Comparison of ENCODE assay signal across 24 mouse cellular contexts in the genomic region with DNA sequence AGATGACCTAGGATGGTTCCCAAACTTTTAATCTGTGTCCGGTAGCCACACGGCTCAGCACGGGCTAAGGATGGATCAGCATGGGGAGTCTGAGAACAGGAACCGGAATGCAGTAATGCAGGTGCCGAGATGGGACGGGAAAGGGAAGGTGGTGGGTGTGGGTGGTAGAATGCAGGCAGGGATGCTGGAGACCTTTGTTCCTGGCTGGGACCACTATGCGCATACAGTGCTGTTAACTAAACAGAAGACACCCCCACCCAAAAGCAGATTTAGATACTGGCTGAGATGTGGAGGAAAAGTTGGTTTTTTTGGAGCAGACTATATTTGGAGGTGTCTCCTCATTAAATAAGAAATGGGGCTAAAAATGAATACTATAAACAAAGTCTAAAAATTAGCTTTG.
"Had no signal": no experiment of that assay in that cellular context is flagged by ENCODE, and none has a peak within 500 bp of the region (broad histone marks: within the 10 kb centered on the region; RNA-seq: fewer than 3 reads in every experiment).

No protein-coding gene starts in this region.

- DNase-seq: gastrocnemius, adult 2 months; gastrocnemius, postnatal 10 days; gastrocnemius, postnatal 25 days; heart, adult 2 months; heart, postnatal 14 days; heart, postnatal 36 days; kidney, adult 18-20 months; kidney, adult 8-10 months; kidney, postnatal 10 days; kidney, postnatal 25 days; kidney, postnatal 4 days; left cerebral cortex, postnatal 4 days had no signal

- H3K27me3 ChIP-seq: heart, embryonic 13.5 days; heart, embryonic 15.5 days; hindbrain, embryonic 12.5 days; intestine, embryonic 15.5 days; limb, embryonic 13.5 days; limb, embryonic 15.5 days; liver, embryonic 12.5 days had no signal

- H3K9ac ChIP-seq: heart, embryonic 13.5 days; heart, embryonic 15.5 days; hindbrain, embryonic 12.5 days; hindbrain, embryonic 14.5 days; intestine, embryonic 15.5 days; limb, embryonic 13.5 days; limb, embryonic 15.5 days; liver, embryonic 12.5 days; liver, embryonic 14.5 days had no signal

- H3K4me1 ChIP-seq: intestine, embryonic 15.5 days had no signal

- H3K27ac ChIP-seq: gastrocnemius, adult 2 months; heart, adult 2 months; heart, embryonic 13.5 days; heart, embryonic 15.5 days; hindbrain, embryonic 10.5 days; hindbrain, embryonic 12.5 days; hindbrain, embryonic 14.5 days; intestine, embryonic 15.5 days; layer of hippocampus, adult 2 months; left cerebral cortex, adult 2 months; limb, embryonic 13.5 days; limb, embryonic 15.5 days; liver, embryonic 12.5 days; liver, embryonic 14.5 days had no signal

- H3K4me3 ChIP-seq: gastrocnemius, adult 2 months; heart, adult 2 months; heart, embryonic 13.5 days; heart, embryonic 15.5 days; hindbrain, embryonic 10.5 days; hindbrain, embryonic 12.5 days; intestine, embryonic 15.5 days; layer of hippocampus, adult 2 months; left cerebral cortex, adult 2 months; limb, embryonic 13.5 days; limb, embryonic 15.5 days; liver, embryonic 12.5 days had no signal

- H3K36me3 ChIP-seq: heart, embryonic 13.5 days; heart, embryonic 15.5 days; hindbrain, embryonic 10.5 days; hindbrain, embryonic 12.5 days; intestine, embryonic 15.5 days; limb, embryonic 13.5 days; limb, embryonic 15.5 days; liver, embryonic 12.5 days had no signal

- H3K9me3 ChIP-seq: heart, embryonic 13.5 days; heart, embryonic 15.5 days; hindbrain, embryonic 10.5 days; hindbrain, embryonic 12.5 days; intestine, embryonic 15.5 days; limb, embryonic 13.5 days; limb, embryonic 15.5 days; liver, embryonic 12.5 days had no signal
